Mouse (Mus musculus) hindbrain, embryonic 11.5 days (tissue): ENCODE data around the gene Ppp1r12b. TPM values are rescaled to one million over a fixed set of nuclear protein-coding genes. Genes with fewer than 3 reads are reported as not detected.

Experiments
- ATAC-seq: fragments of 200-750 bp; cut with Nextera tagmentation; 2 replicates; pipeline ENCODE4 v1.8.0; 2017; ENCODE audit warnings: mild to moderate bottlenecking, moderate TSS enrichment, moderate library complexity; ENCODE audit not compliant: low FRiP score
- DNase-seq: peaks from one replicate; pipeline ENCODE4 v3.0.0-alpha.2; 2015; ENCODE audit warnings: low spot score
- H3K27ac ChIP-seq: fragments of 300-500 bp; sonication (generic); 2 replicates; pipeline ENCODE4 v1.5.1; 2014; ENCODE audit warnings: mild to moderate bottlenecking, low read depth, low read length
- H3K27me3 ChIP-seq: fragments of 300-500 bp; sonication (generic); 2 replicates; pipeline ENCODE4 v1.6.1; 2014; ENCODE audit warnings: mild to moderate bottlenecking, low read length, moderate library complexity, mixed read lengths; ENCODE audit not compliant: control insufficient read depth, insufficient read depth
- H3K36me3 ChIP-seq: fragments of 300-500 bp; sonication (generic); 2 replicates; pipeline ENCODE4 v1.6.1; 2014; ENCODE audit warnings: mild to moderate bottlenecking, low read length, moderate library complexity, mixed read lengths; ENCODE audit not compliant: control insufficient read depth, insufficient read depth
- H3K4me1 ChIP-seq: fragments of 300-500 bp; sonication (generic); replicated peaks from 2 replicates; pipeline ENCODE4 v1.6.1; 2014; ENCODE audit warnings: low read length, mixed read lengths; ENCODE audit not compliant: control insufficient read depth, insufficient read depth
- H3K4me2 ChIP-seq: fragments of 300-500 bp; sonication (generic); replicated peaks from 2 replicates; pipeline ENCODE4 v1.6.1; 2014; ENCODE audit warnings: mild to moderate bottlenecking, low read depth, low read length
- H3K4me3 ChIP-seq: fragments of 300-500 bp; sonication (generic); 2 replicates; pipeline ENCODE4 v1.5.1; 2014; ENCODE audit warnings: low read depth, low read length
- H3K9ac ChIP-seq: fragments of 300-500 bp; sonication (generic); 2 replicates; pipeline ENCODE4 v1.6.1; 2014; ENCODE audit warnings: low read depth, low read length
- H3K9me3 ChIP-seq: fragments of 300-500 bp; sonication (generic); 2 replicates; pipeline ENCODE4 v1.6.1; 2016; ENCODE audit warnings: low read length; ENCODE audit not compliant: control insufficient read depth
- WGBS: fragments of 180-500 bp; shearing (Covaris S2); extraction: QIAGEN DNeasy Blood & Tissue Kit; methylation state at CpG from one replicate; pipeline ENCODE4 v1.1.7; 2014; 5-methylcytosine and 5-hydroxymethylcytosine counted together
- polyA plus RNA-seq: library from polyadenylated mRNA; unstranded; fragments of >200 nt; fragmentation: Nextera tagmentation; extraction: Ambion mirVana; gene quantifications from 2 replicates; pipeline ENCODE4 v1.2.1, GENCODE M21; 2014

The Ppp1r12b gene
- polyA plus RNA-seq, 1 experiment from 2014 or later = 10.8 TPM

DNA sequence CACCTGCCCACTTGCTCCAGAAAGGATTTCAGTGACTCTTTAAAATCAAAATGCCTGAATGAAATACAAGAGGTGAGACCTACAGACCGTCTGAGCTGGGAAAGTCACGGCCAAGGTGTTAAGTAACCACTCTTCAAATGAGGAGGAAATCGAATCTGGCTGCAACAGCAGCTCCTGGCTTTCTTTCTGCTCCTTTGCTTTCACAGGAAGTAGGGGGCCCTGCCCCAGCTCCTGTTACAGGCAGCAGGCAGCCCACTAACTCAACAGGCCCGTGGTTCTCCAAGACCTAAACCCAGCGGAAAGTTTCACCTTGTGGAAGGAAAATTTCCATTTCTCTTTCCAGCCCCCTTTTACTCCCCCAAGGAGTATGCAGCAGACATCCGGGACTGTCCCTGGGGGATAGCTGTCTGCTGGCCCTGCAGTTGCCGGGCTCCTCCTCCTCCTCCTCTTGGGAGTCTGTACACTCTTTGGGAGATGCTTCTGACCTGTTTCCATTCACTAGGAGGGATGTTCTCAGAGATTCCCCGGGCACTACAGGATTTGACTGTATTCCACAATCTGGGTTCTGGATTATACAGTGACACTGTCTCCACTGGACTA lies 36.4 kb upstream of the Ppp1r12b start:
- no peaks in the 10 kb centered on the region for H3K4me1 ChIP-seq
- H3K4me3 ChIP-seq = no peak overlapping the region
- H3K4me2 ChIP-seq = no peak overlapping the region
- WGBS = 50% methylated on average over 8 of the region's 8 CpGs
- H3K9me3 ChIP-seq = no peaks in the 10 kb centered on the region
- no peaks in the 10 kb centered on the region for H3K36me3 ChIP-seq
- no peak overlapping the region for H3K9ac ChIP-seq
- no peak for DNase-seq
- H3K27ac ChIP-seq = no peak overlapping the region
- ATAC-seq = no peak
- H3K27me3 ChIP-seq = no peaks in the 10 kb centered on the region

DNA sequence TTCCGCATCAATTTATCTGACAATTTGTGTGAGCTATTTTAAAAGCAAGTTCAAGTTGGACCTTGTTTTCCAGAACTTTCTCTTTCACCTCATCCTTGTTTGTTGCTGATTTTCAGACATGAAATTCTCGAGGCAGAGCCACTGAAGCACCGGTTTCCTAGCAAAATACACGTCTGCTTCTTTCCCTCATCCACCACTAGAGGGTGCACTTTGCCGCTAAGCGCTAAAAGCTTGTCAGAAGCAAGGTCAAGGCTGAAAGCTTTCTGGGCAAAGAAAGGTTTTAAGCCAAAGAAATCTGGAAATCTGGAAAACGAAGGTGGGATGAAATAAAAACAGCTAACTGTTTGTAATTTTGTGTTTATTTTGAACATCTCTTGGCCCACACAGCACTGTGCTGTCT lies 33.6 kb upstream of the Ppp1r12b start:
- ATAC-seq (no peak), DNase-seq (peak; percentile 92)
- 7% methylated on average over 7 of the region's 7 CpGs for WGBS
- no peak overlapping the region for H3K4me2 ChIP-seq
- H3K4me3 ChIP-seq = no peak overlapping the region
- no peaks in the 10 kb centered on the region for H3K4me1 ChIP-seq
- no peaks in the 10 kb centered on the region; the same call in 1 of the 2 replicates for H3K27me3 ChIP-seq
- no peak overlapping the region for H3K9ac ChIP-seq
- no peak overlapping the region for H3K27ac ChIP-seq
- H3K36me3 ChIP-seq = no peaks in the 10 kb centered on the region
- no peaks in the 10 kb centered on the region for H3K9me3 ChIP-seq

DNA sequence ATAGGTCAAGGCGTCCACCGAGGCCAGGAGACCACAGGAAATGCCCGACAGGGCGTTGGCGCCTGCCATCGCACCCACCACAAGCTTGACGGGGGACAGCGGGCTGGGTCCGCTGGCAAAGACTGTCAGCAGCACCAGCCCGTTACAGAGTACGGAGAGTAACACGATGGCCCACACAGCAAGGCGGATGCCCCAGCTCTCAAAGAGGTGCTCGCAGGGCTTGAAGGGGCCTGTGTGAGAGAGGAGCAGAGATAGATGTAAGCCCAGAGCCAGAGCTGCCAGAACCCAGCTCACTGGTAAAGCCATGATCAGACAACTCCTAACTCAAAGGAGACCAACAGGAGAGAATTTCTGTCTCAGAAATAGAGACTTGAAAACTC lies 32.2 kb upstream of the Ppp1r12b start:
- Histone ChIP-seq H3K27me3 (no peaks in the 10 kb centered on the region; the same call in 1 of the 2 replicates), H3K36me3 (no peaks in the 10 kb centered on the region), H3K9me3 (no peaks in the 10 kb centered on the region), H3K27ac (no peak overlapping the region), H3K9ac (peak overlapping the region; percentile 59), H3K4me2 (peak overlapping the region; percentile 69), H3K4me3 (peak overlapping the region; percentile 24), H3K4me1 (no peaks in the 10 kb centered on the region)
- DNase-seq (no peak), ATAC-seq (no peak; the same call in 1 of the 2 replicates)
- 7% methylated on average over 14 of the region's 14 CpGs for WGBS

DNA sequence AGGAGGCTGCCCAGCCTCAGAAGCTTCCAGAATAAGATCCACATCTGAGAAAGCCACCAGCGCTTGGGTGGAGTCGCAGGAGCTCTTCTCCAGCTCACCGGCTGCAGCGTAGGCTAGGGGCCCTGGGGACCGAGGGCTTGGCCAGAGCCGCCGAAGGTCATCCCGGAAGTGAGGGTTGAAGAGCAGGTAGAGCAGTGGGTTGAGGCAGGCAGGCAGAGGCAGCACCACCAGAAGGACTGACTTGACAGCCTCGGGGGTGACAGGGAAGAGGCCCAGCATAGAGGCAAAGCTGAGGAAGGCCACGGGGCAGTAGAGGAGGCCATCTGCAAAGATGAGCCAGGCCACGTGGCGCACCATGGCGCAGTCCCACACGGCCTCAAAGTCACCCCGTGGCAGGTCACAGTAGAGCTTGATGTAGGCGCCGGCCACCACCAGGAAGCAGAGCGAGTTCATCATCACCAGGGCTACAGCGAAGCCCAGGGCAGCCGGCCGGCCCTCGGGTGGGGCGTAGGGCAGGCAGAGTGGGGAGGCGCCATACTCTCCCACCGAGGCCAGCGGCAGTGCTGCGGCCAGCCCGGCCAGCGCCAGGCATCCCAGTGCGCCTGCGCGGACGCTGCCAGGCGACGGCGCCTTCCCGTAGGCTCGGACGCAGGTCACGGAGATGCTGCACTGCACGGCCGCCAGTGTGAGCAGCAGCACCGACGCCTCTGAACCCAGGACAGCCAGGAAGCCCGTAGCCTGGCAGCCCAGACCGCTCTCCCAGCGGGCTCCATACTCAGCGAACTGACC lies 31.6 kb upstream of the Ppp1r12b start:
- H3K4me2 ChIP-seq = peak overlapping the region; percentile 69
- ATAC-seq = peak; percentile 80
- peak; percentile 85 for DNase-seq
- 30% methylated on average over 48 of the region's 48 CpGs for WGBS
- H3K9ac ChIP-seq = peak overlapping the region; percentile 59
- H3K4me3 ChIP-seq = peak overlapping the region; percentile 24
- H3K4me1 ChIP-seq = no peaks in the 10 kb centered on the region
- H3K36me3 ChIP-seq = no peaks in the 10 kb centered on the region
- no peak overlapping the region for H3K27ac ChIP-seq
- no peaks in the 10 kb centered on the region; the same call in 1 of the 2 replicates for H3K27me3 ChIP-seq
- no peaks in the 10 kb centered on the region for H3K9me3 ChIP-seq

DNA sequence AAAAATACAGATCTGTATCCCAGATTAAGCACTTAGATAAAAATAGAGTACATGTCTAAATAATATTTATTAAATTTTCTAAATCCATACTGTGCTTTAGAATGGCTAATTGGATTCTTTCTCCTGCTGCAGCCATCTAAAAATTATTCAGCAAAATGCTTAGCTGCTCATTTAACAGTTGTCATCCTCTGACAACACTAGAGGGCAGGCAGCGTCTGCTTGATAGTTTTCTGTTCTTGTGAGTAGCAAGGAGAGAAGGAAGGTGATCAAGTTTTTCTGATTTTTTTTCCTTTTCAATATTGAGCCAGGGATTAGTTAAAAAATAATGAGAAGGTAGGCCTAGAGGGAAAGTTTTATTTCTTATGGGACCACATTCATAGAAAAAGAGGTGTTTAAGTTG lies 17.2 kb upstream of the Ppp1r12b start:
- 76% methylated on average over 1 of the region's 1 CpGs for WGBS
- no peaks in the 10 kb centered on the region for H3K4me1 ChIP-seq
- H3K27ac ChIP-seq = no peak overlapping the region
- H3K27me3 ChIP-seq = no peaks in the 10 kb centered on the region
- H3K9me3 ChIP-seq = no peaks in the 10 kb centered on the region
- DNase-seq (no peak), ATAC-seq (no peak)
- H3K4me2 ChIP-seq = no peak overlapping the region
- no peak overlapping the region for H3K9ac ChIP-seq
- H3K4me3 ChIP-seq = no peak overlapping the region
- no peaks in the 10 kb centered on the region for H3K36me3 ChIP-seq

DNA sequence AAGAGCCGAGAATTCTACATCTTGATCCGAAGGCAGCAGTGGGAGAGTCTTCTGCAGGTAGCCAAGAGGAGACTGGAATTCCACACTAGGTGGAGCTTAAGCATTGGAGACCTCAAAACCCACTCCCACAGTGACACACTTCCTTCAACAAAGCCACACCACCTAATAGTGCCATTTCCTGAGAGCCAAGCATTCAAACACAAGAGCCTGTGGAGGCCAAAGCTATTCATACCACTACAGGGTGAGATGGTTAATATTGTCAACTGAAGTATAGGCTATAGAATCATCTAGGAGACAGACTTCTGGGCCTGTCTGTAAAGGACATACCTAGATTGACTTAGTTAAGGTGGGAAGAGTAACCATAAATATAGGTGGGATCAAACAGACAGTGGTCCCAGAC lies 9.7 kb upstream of the Ppp1r12b start:
- Histone ChIP-seq H3K27ac (no peak overlapping the region), H3K4me2 (no peak overlapping the region), H3K4me3 (no peak overlapping the region), H3K9me3 (no peaks in the 10 kb centered on the region), H3K4me1 (no peaks in the 10 kb centered on the region; the same call in 1 of the 2 replicates), H3K9ac (no peak overlapping the region), H3K36me3 (no peaks in the 10 kb centered on the region), H3K27me3 (no peaks in the 10 kb centered on the region)
- ATAC-seq (no peak), DNase-seq (no peak)
- 98% methylated on average over 2 of the region's 2 CpGs for WGBS

DNA sequence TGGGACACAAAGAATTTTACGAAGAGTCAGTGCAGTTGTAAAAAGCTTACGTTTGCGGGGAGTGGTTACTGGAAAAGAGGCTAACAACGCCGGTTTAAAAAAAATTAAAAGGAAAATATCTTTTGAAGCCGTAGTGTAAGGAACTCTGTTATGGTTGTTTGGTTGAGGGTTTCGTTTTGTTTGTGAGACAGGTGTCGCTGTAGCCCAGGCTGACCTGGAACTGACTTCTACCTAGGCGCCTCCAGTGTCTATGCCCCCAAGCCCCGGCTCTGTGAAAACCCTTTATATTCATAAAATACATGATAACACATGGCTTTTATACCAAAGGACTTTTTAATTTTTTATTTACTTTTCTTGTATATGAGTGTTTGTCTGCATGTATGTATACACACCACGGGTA lies 7.1 kb upstream of the Ppp1r12b start:
- Histone ChIP-seq H3K4me2 (peak overlapping the region; percentile 65), H3K27ac (no peak overlapping the region), H3K27me3 (no peaks in the 10 kb centered on the region), H3K4me1 (no peaks in the 10 kb centered on the region; the same call in 1 of the 2 replicates), H3K36me3 (no peaks in the 10 kb centered on the region), H3K9ac (peak overlapping the region; percentile 58), H3K9me3 (no peaks in the 10 kb centered on the region), H3K4me3 (peak overlapping the region; percentile 71)
- DNase-seq (no peak), ATAC-seq (peak; percentile 57; the same call in 1 of the 2 replicates)
- 6% methylated on average over 11 of the region's 11 CpGs for WGBS

DNA sequence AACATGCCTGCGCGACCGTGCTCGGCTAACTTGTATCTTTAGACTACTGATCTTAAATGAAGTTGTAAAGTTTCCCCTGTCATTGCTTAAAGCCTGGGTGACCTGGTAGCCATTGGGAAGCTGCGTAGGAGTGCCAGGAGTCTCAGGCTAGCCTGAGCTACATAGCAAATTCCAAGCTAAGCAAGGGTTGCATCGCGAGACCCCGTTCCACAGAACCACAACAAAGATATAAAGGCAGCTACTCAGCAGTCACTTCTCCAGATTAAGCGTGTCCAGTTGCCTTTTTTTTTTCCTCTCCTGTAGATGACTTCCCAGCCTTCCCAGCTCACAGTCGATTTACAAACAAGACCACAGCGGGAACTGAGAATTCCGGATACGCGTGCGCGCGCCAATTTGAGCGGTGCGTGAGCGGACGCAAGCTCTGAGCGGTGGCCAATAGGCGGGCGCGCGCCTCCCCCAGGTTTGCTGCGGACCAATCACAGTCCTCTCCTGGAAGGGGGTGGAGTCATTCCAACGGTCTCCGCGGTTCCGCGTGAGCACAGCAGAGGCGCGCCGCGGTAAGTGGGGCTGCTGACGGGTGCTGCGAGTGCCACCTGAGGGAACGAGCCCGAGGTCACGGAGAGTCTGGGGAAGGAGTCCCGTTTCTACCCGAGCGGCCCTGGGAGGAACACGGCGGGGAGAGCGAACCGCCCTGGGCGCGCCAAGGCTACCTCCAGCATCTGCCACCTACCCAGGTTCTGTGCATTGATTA lies 6.5 kb upstream of the Ppp1r12b start, which contains the start of gene Ube2t:
TSS of gene Ube2t (plus strand) at position 513 of the 751 bp plus-strand sequence.
- Histone ChIP-seq H3K9me3 (no peaks in the 10 kb centered on the region), H3K36me3 (no peaks in the 10 kb centered on the region), H3K4me2 (peak within 1 kb of the TSS; percentile 65), H3K27me3 (no peaks in the 10 kb centered on the region), H3K27ac (peak within 1 kb of the TSS; percentile 54; the same call in 1 of the 2 replicates), H3K4me1 (no peaks in the 10 kb centered on the region; the same call in 1 of the 2 replicates), H3K9ac (peak within 1 kb of the TSS; percentile 58), H3K4me3 (peak within 1 kb of the TSS; percentile 71)
- ATAC-seq (peak; percentile 100), DNase-seq (peak; percentile 96)
- WGBS = 2% methylated on average over 50 of the region's 50 CpGs
